Mouse (Mus musculus) lung, adult 2 months (tissue): ENCODE measurements around the gene Tgfb1i1.

Experiments
- CTCF ChIP-seq: fragments of 200-500 bp; IDR thresholded peaks from 2 replicates; pipeline ENCODE4 v1.5.1; 2011; ENCODE audit warnings: mild to moderate bottlenecking, low read length, control low read depth; ENCODE audit not compliant: insufficient read depth
- POLR2A ChIP-seq: fragments of 200-500 bp; IDR thresholded peaks from 2 replicates; pipeline ENCODE4 v1.6.1; 2011; ENCODE audit warnings: low read depth, mild to moderate bottlenecking, control low read depth, low read length, borderline replicate concordance; ENCODE audit errors: extremely low read depth

DNA sequence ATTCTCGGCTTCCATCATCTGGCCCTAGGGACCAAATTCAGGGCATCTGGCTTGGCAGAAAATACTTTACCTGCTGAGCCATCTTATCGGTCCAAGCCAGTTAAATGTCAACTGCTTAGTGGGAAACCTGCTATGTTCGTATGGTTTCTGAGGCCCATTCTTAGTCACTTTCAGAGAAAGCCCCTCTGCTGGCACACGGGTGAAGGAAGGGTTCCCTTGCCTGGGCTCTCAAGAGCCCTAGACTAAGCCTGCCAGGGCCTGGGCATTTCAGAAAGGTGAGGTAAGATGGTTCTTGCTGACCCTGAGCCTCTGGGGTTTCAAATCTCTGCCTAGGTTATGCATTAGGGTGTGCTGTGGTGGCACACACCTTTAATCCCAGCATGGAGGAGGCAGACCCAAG lies 1.1 kb upstream of the Tgfb1i1 start:
- TF ChIP-seq POLR2A: no peak
- TF ChIP-seq CTCF: no peak
